Mouse (Mus musculus) erythroblast, embryonic 14.5 days (primary cell): Measurements from ENCODE around the gene Aak1. TPM values are rescaled to one million over a fixed set of nuclear protein-coding genes. Genes with fewer than 3 reads are reported as not detected.
"Not testable (repeated sequence)": the region's sequence is repeated elsewhere in the genome, so short reads cannot be mapped to it uniquely, and the experiment has no call there.

Source experiments
- H3K27me3 ChIP-seq: 2 replicates; pipeline ENCODE4 v1.6.1; 2012; ENCODE audit warnings: inconsistent platforms; ENCODE audit not compliant: control insufficient read depth
- H3K36me3 ChIP-seq: 2 replicates; pipeline ENCODE4 v1.6.1; 2012; ENCODE audit warnings: mild to moderate bottlenecking, inconsistent platforms; ENCODE audit not compliant: control insufficient read depth
- H3K4me1 ChIP-seq: 2 replicates; pipeline ENCODE4 v1.6.1; 2012; ENCODE audit warnings: inconsistent platforms; ENCODE audit not compliant: control insufficient read depth
- H3K4me3 ChIP-seq: replicated peaks from 2 replicates; pipeline ENCODE3; 2012; ENCODE audit warnings: moderate library complexity, mild to moderate bottlenecking, inconsistent platforms
- H3K9me3 ChIP-seq: 2 replicates; pipeline ENCODE4 v1.6.1; 2012; ENCODE audit warnings: low read length, inconsistent platforms, mixed read lengths; ENCODE audit not compliant: control insufficient read depth
- GATA1 ChIP-seq: IDR thresholded peaks from 2 replicates; pipeline ENCODE4 v1.6.1; 2012; ENCODE audit warnings: low read length, inconsistent platforms, mixed read lengths
- TAL1 ChIP-seq: IDR thresholded peaks from 3 replicates; pipeline ENCODE4 v1.6.1; 2012; ENCODE audit warnings: low read length, inconsistent platforms, mixed read lengths
- polyA plus RNA-seq: library from polyadenylated mRNA; stranded (reverse); fragments of >175 nt; gene quantifications from 2 replicates; pipeline ENCODE4 v1.2.3, GENCODE M21; 2012

The Aak1 gene
- polyA plus RNA-seq, 1 experiment: 0.71 TPM

- H3K36me3 ChIP-seq: no peaks in the 10 kb centered on the region
- no peaks in the 10 kb centered on the region for H3K27me3 ChIP-seq
- H3K4me3 ChIP-seq: no peak overlapping the region
- peaks cover 3% of the 10 kb centered on the region for H3K9me3 ChIP-seq
- TF ChIP-seq GATA1 (no peak), TAL1 (no peak)
- H3K4me1 ChIP-seq: peaks cover 22% of the 10 kb centered on the region
Observed at GRCm38 (mm10) chr6:87037826-87038620, 188.7 kb downstream of the Aak1 start.

- H3K4me1 ChIP-seq: peaks cover 30% of the 10 kb centered on the region
- no peaks in the 10 kb centered on the region for H3K36me3 ChIP-seq
- no peaks in the 10 kb centered on the region for H3K27me3 ChIP-seq
- H3K9me3 ChIP-seq: peaks cover 3% of the 10 kb centered on the region
- no peak for TF ChIP-seq GATA1
- no peak overlapping the region for H3K4me3 ChIP-seq
Observed at GRCm38 (mm10) chr6:87039161-87039560, 189.8 kb downstream of the Aak1 start.

GRCm38 (mm10) chr6:87040971-87041370 is 191.7 kb downstream of the Aak1 start:
- Histone ChIP-seq H3K36me3 (no peaks in the 10 kb centered on the region), H3K27me3 (no peaks in the 10 kb centered on the region), H3K4me3 (no peak overlapping the region), H3K9me3 (peaks cover 3% of the 10 kb centered on the region), H3K4me1 (peaks cover 35% of the 10 kb centered on the region)
- no peak for TF ChIP-seq TAL1
- peak; percentile 40; the same call in 1 of the 2 replicates for TF ChIP-seq GATA1

GRCm38 (mm10) chr6:87041431-87041830 is 192.1 kb downstream of the Aak1 start:
- H3K27me3 ChIP-seq: no peaks in the 10 kb centered on the region
- no peaks in the 10 kb centered on the region for H3K36me3 ChIP-seq
- no peak for TF ChIP-seq GATA1
- TF ChIP-seq TAL1: no peak
- H3K4me1 ChIP-seq: peaks cover 35% of the 10 kb centered on the region
- peak overlapping the region; percentile 77 for H3K4me3 ChIP-seq
- peaks cover 3% of the 10 kb centered on the region for H3K9me3 ChIP-seq

GRCm38 (mm10) chr6:87042004-87042336 is 192.7 kb downstream of the Aak1 start:
- Histone ChIP-seq H3K4me1 (peaks cover 35% of the 10 kb centered on the region), H3K4me3 (peak overlapping the region; percentile 77), H3K9me3 (peaks cover 3% of the 10 kb centered on the region), H3K27me3 (no peaks in the 10 kb centered on the region), H3K36me3 (no peaks in the 10 kb centered on the region)
- TF ChIP-seq GATA1: no peak
- no peak for TF ChIP-seq TAL1

GRCm38 (mm10) chr6:87042337-87043130 is 193.2 kb downstream of the Aak1 start, which contains the start of gene Gfpt1:
TSS of gene Gfpt1 (plus strand) at chr6:87042846.
- Histone ChIP-seq H3K4me3 (peak within 1 kb of the TSS; percentile 77), H3K36me3 (no peaks in the 10 kb centered on the region), H3K27me3 (no peaks in the 10 kb centered on the region), H3K9me3 (no peaks in the 10 kb centered on the region), H3K4me1 (peaks cover 35% of the 10 kb centered on the region)
- no peak for TF ChIP-seq TAL1
- no peak for TF ChIP-seq GATA1

GRCm38 (mm10) chr6:87043131-87043516 is 193.8 kb downstream of the Aak1 start:
- H3K9me3 ChIP-seq: no peaks in the 10 kb centered on the region
- H3K4me3 ChIP-seq: peak overlapping the region; percentile 77
- TF ChIP-seq GATA1: no peak
- H3K27me3 ChIP-seq: no peaks in the 10 kb centered on the region
- no peaks in the 10 kb centered on the region; the same call in 1 of the 2 replicates for H3K36me3 ChIP-seq
- peaks cover 35% of the 10 kb centered on the region for H3K4me1 ChIP-seq

- H3K4me3 ChIP-seq: no peak overlapping the region
- H3K36me3 ChIP-seq: peaks cover 3% of the 10 kb centered on the region
- no peaks in the 10 kb centered on the region for H3K9me3 ChIP-seq
- no peaks in the 10 kb centered on the region for H3K27me3 ChIP-seq
- peaks cover 33% of the 10 kb centered on the region for H3K4me1 ChIP-seq
- TF ChIP-seq GATA1 (no peak), TAL1 (no peak)
Observed at GRCm38 (mm10) chr6:87044895-87045294, 195.6 kb downstream of the Aak1 start.

- no peaks in the 10 kb centered on the region for H3K27me3 ChIP-seq
- no peak overlapping the region for H3K4me3 ChIP-seq
- no peak for TF ChIP-seq GATA1
- H3K4me1 ChIP-seq: peaks cover 33% of the 10 kb centered on the region
- H3K9me3 ChIP-seq: no peaks in the 10 kb centered on the region
- peaks cover 3% of the 10 kb centered on the region for H3K36me3 ChIP-seq
Observed at GRCm38 (mm10) chr6:87045507-87045906, 196.2 kb downstream of the Aak1 start.

GRCm38 (mm10) chr6:87048712-87049111 is 199.4 kb downstream of the Aak1 start:
- H3K9me3 ChIP-seq, H3K4me3 ChIP-seq, H3K4me1 ChIP-seq, H3K27me3 ChIP-seq: not testable (repeated sequence)
- H3K36me3 ChIP-seq: peaks cover 23% of the 10 kb centered on the region
